Mouse (Mus musculus): ENCODE data around the gene Acbd7.

- TF ChIP-seq CTCF (IDR thresholded peaks at IDR 0.05; ENCODE audit: borderline replicate concordance, insufficient read depth, low read depth, low read length) (no peak), POLR2A (IDR thresholded peaks at IDR 0.05; ENCODE audit: borderline replicate concordance, insufficient read depth, low read length) (no peak)
These were observed 43.8 kb upstream of the Acbd7 start for GRCm38 (mm10) chr2:3292170-3292569.

Measured in cerebellum, adult 2 months (tissue).